Mouse (Mus musculus) midbrain, postnatal 0 days (tissue): ENCODE data around the gene Ceacam18. TPM values are rescaled to one million over a fixed set of nuclear protein-coding genes. Genes with fewer than 3 reads are reported as not detected.

Experiments
- ATAC-seq: fragments of 200-750 bp; cut with Nextera tagmentation; 2 replicates; pipeline ENCODE4 v1.8.0; 2017; ENCODE audit warnings: moderate number of reproducible peaks, mild to moderate bottlenecking, moderate TSS enrichment, moderate library complexity; ENCODE audit not compliant: low FRiP score
- DNase-seq: peaks from one replicate; pipeline ENCODE4 v3.0.0-alpha.2; 2015; ENCODE audit warnings: low spot score
- H3K27ac ChIP-seq: fragments of 300-500 bp; sonication (generic); 2 replicates; pipeline ENCODE4 v1.5.1; 2014; ENCODE audit warnings: low read depth, mild to moderate bottlenecking, low read length, mixed read lengths
- H3K27me3 ChIP-seq: fragments of 300-500 bp; sonication (generic); 2 replicates; pipeline ENCODE4 v1.6.1; 2014; ENCODE audit warnings: low read length, control low read depth, mixed read lengths; ENCODE audit not compliant: insufficient read depth
- H3K36me3 ChIP-seq: fragments of 300-500 bp; sonication (generic); 2 replicates; pipeline ENCODE4 v1.6.1; 2014; ENCODE audit warnings: low read length, control low read depth, mixed read lengths; ENCODE audit not compliant: insufficient read depth
- H3K4me1 ChIP-seq: fragments of 300-500 bp; sonication (generic); 2 replicates; pipeline ENCODE4 v1.6.1; 2014; ENCODE audit warnings: mild to moderate bottlenecking, control low read depth, antibody characterized with exemption, low read length, mixed read lengths; ENCODE audit not compliant: insufficient read depth
- H3K4me2 ChIP-seq: fragments of 300-500 bp; sonication (generic); 2 replicates; pipeline ENCODE4 v1.6.1; 2014; ENCODE audit warnings: low read depth, mild to moderate bottlenecking, low read length, mixed read lengths; ENCODE audit not compliant: poor library complexity, severe bottlenecking
- H3K4me3 ChIP-seq: fragments of 300-500 bp; sonication (generic); 2 replicates; pipeline ENCODE4 v1.5.1; 2014; ENCODE audit warnings: low read depth, mild to moderate bottlenecking, low read length, moderate library complexity
- H3K9ac ChIP-seq: fragments of 300-500 bp; sonication (generic); replicated peaks from 2 replicates; pipeline ENCODE4 v1.6.1; 2014; ENCODE audit warnings: mild to moderate bottlenecking, low read length, moderate library complexity, mixed read lengths; ENCODE audit not compliant: poor library complexity, severe bottlenecking
- H3K9me3 ChIP-seq: fragments of 300-500 bp; sonication (generic); 2 replicates; pipeline ENCODE4 v1.6.1; 2016; ENCODE audit warnings: low read length, control low read depth
- CTCF ChIP-seq: IDR thresholded peaks from 2 replicates; pipeline ENCODE4 v1.5.1; 2016; ENCODE audit warnings: antibody characterized with exemption, mild to moderate bottlenecking
- WGBS: fragments of 180-500 bp; shearing (Covaris S2); extraction: QIAGEN DNeasy Blood & Tissue Kit; methylation state at CpG from one replicate; pipeline ENCODE4 v1.1.7; 2014; 5-methylcytosine and 5-hydroxymethylcytosine counted together
- polyA plus RNA-seq: library from polyadenylated mRNA; unstranded; fragments of >200 nt; fragmentation: Nextera tagmentation; extraction: Ambion mirVana; gene quantifications from 2 replicates; pipeline ENCODE4 v1.2.1, GENCODE M21; 2015
- total RNA-seq: library from RNA; depleted of rRNA; stranded (reverse); fragments of >200 nt; gene quantifications from 2 replicates; pipeline ENCODE4 v1.2.3, GENCODE M21; 2014

Gene Ceacam18
- total and polyA plus RNA-seq, 2 experiments from 2014 or later = not detected

DNA sequence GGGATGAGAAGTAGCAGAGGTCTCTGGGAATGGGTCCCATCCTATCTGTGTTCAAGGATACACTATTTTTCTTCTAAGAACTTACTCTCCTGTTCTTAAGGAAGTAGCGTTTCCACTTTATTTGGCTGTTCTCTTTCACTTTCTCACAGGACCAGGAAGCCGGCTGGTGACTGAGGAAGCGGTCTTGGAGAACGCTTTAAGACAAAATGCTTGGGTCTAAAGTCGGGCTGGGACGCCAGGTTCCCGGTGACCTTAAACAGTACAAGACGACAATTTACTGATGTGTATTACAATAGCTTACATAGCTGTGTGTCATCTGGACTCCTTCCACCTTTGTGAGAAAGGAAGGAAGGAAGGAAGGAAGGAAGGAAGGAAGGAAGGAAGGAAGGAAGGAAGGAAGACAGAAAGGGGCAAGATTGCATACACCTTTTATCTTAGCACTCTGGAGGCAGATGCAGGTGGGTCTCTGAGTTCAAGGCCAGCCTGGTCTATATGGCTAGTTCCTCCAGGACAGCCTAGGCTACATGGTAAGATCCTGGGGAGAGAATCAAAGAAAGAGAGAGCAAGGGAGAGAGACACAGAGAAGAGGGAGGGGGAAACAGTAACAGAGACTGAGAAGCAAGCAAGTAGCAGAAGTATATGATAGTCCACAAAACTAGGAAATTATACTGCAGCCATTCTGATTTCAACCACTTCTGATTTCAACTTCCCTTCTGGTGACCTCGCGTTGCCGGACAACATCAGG, 36.7 kb downstream of the Ceacam18 start:
- H3K4me2 ChIP-seq = peak overlapping the region; percentile 67
- 0 out of 2 replicates have a peak overlapping the region, but pooled peaks have one; percentile 4 for H3K27ac ChIP-seq
- H3K27me3 ChIP-seq = no peaks in the 10 kb centered on the region
- H3K9ac ChIP-seq = peak overlapping the region; percentile 73
- H3K4me1 ChIP-seq = no peaks in the 10 kb centered on the region
- 69% methylated on average over 11 of the region's 11 CpGs for WGBS
- H3K36me3 ChIP-seq = peaks cover 16% of the 10 kb centered on the region
- 0 out of 2 replicates have a peak, but pooled peaks cover under 1% of the 10 kb centered on the region for H3K9me3 ChIP-seq
- no peak for TF ChIP-seq CTCF
- DNase-seq = no peak
- peak overlapping the region; percentile 71 for H3K4me3 ChIP-seq
- peak; percentile 22; the same call in 1 of the 2 replicates for ATAC-seq

DNA sequence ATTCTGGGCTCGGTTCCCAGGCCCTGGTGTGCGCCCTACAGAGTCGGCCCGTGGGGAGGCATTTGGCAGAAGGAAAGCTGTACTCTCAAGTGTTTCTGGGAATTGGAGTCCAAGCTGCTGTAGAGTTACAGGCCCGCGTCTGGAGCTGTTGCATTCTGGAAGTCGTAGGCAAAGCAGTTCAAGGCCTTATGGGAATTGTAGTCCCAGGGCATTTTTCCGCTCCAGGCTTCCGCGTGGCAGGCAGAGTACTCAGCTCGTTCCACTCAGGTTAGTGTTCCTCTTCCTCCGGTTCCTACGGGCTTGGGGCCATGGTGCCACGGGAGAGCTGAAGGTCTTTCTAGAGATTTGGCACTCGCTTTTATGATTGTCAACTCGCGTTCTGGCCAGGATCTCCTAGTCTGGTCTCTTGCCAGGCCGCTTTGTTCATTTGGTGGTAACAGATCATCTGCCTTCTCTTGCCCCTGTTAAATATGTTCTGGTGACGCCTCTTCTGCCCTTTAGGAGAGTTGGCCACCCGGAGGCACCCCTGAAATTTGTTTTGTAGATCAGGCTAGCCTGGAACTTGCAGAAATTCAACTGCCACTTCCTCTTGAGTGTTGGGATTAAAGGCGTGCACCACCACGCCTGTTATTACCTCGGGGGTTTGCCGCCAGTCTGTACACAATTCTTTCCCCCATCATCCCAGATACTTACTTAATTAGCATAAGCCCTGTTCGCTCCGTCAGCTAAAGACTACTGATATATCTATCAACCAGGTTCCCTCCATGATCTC, 37.5 kb downstream of the Ceacam18 start, which contains the start of gene Ctu1:
Gene Ctu1, plus strand, starts transcription at position 208 of the 772 bp plus-strand sequence.
- DNase-seq (peak; percentile 97), ATAC-seq (peak; percentile 96)
- 0% methylated on average over 26 of the region's 26 CpGs for WGBS
- Histone ChIP-seq H3K36me3 (peaks cover 24% of the 10 kb centered on the region), H3K4me3 (peak within 1 kb of the TSS; percentile 71), H3K4me2 (peak within 1 kb of the TSS; percentile 67), H3K9ac (peak within 1 kb of the TSS; percentile 73), H3K27me3 (no peaks in the 10 kb centered on the region), H3K27ac (peak within 1 kb of the TSS; percentile 59), H3K9me3 (0 out of 2 replicates have a peak, but pooled peaks cover 5% of the 10 kb centered on the region), H3K4me1 (no peaks in the 10 kb centered on the region)
- no peak for TF ChIP-seq CTCF

DNA sequence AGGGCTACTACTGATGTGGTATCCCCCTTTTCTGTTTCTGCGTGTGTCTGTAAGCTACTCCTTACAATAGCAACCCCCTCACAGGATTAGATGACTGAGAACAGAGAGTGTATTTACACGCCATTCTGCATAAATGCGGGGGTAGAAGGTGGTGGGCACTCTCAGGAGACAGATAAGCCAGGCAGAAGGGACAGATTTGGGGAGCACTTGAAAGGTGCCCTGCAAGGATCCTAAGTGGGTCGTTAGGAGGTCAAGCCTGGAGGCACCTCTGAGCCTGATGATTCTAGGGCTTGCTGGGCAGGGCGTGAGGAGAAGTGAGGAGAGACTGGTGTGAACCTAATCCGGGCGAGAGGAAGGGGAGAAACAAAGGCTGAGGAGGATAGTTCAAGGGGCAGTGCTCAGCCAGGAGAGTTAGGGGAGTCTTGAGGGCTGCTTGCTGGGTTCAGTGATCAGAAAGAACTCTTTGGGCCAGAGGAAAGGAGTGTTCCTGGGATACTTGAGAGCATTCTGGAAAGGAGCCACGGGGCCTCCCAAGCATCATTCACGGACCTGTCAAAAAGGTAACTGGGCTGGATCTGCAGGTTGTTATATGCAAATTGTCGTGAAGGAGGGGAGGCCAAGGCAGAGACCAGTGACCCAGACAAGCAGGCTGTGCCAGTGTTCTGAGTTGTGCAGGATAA, 38.2 kb downstream of the Ceacam18 start:
- Histone ChIP-seq H3K27me3 (no peaks in the 10 kb centered on the region), H3K27ac (peak overlapping the region; percentile 59; the same call in 1 of the 2 replicates), H3K9ac (peak overlapping the region; percentile 73), H3K4me3 (peak overlapping the region; percentile 71), H3K4me1 (no peaks in the 10 kb centered on the region), H3K36me3 (peaks cover 30% of the 10 kb centered on the region), H3K4me2 (peak overlapping the region; percentile 67), H3K9me3 (0 out of 2 replicates have a peak, but pooled peaks cover 5% of the 10 kb centered on the region)
- DNase-seq = no peak
- WGBS = 13% methylated on average over 10 of the region's 10 CpGs
- TF ChIP-seq CTCF = no peak
- no peak; the same call in 1 of the 2 replicates for ATAC-seq

DNA sequence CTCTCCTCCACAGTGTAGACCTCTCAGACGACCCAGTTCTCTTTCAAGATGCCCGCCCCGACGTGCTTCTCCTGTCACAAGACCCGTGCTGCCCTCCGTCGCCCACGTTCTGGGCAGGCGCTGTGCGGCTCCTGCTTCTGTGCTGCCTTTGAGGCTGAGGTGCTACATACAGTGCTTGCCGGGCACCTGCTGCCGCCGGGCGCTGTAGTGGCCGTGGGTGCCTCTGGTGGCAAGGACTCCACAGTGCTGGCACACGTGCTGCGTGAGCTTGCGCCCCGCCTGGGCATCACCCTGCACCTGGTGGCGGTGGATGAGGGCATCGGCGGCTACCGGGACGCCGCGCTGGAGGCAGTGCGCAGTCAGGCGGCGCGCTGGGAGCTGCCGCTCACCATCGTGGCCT, 40.6 kb downstream of the Ceacam18 start:
- Histone ChIP-seq H3K36me3 (peaks cover 30% of the 10 kb centered on the region), H3K4me2 (no peak overlapping the region), H3K4me3 (no peak overlapping the region), H3K27me3 (no peaks in the 10 kb centered on the region), H3K4me1 (no peaks in the 10 kb centered on the region), H3K9ac (no peak overlapping the region), H3K9me3 (0 out of 2 replicates have a peak, but pooled peaks cover 5% of the 10 kb centered on the region), H3K27ac (no peak overlapping the region)
- no peak for TF ChIP-seq CTCF
- ATAC-seq (no peak), DNase-seq (no peak)
- 92% methylated on average over 32 of the region's 32 CpGs for WGBS

DNA sequence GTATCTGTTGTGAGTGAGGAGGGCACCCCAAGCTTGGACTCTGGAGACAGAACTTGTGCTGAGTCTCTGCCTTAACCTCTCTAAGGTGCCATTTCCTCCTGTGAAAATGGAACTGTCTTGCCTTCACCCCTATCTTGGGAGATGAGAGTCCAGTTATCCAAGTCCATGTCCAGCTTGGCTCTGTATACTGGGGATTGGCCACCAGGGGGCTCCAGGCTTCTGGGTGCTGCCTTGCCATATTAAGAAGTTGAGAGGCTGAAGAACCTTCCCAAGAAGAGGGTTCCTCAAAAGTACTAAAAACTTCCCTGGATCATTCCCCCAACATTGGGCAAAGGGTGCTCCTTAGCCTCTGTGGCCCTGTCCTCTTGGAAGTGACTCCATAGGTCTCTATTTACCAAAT, 44.0 kb downstream of the Ceacam18 start:
- Histone ChIP-seq H3K4me1 (no peaks in the 10 kb centered on the region), H3K27me3 (no peaks in the 10 kb centered on the region), H3K9ac (no peak overlapping the region), H3K4me2 (no peak overlapping the region), H3K27ac (no peak overlapping the region), H3K9me3 (0 out of 2 replicates have a peak, but pooled peaks cover 5% of the 10 kb centered on the region), H3K36me3 (peaks cover 30% of the 10 kb centered on the region), H3K4me3 (no peak overlapping the region)
- DNase-seq = peak; percentile 10
- no peak for ATAC-seq
- TF ChIP-seq CTCF = peak; percentile 65
